Mouse (Mus musculus) CH12F3 (cell line): ENCODE data around the gene Sept11.

Experiments
- in situ Hi-C: fragments of 300-500 bp; cut with MboI; formaldehyde crosslinking; loops from 2 replicates; pipeline ENCODE4 v1.14.3; 2020; ENCODE audit warnings: low sequenced_read_pairs

Gene Sept11

DNA sequence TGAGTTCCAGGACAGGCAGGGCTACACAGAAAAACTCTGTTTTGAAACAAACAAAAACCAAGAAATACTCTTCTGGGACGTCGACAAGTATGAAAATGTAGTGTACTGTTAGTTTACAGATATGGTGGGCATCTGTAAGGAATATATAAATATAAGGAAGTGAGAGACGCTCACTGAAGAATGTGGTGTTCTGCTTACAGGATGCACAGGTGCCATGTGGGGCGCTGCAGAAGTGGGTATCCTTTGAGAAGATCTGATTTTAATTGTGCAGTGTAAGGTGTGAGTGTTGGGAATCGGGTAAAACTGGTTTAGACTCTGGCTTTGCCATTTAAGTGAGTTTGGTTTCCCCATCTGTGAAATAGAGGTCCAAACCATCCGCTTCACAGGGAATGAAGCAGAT, 32.1 kb downstream of the Sept11 start:
- in situ Hi-C loops: no loop called here

- in situ Hi-C loops: no loop called here
These were observed 33.1 kb downstream of the Sept11 start for GRCm38 (mm10) chr5:93126222-93126929.

DNA sequence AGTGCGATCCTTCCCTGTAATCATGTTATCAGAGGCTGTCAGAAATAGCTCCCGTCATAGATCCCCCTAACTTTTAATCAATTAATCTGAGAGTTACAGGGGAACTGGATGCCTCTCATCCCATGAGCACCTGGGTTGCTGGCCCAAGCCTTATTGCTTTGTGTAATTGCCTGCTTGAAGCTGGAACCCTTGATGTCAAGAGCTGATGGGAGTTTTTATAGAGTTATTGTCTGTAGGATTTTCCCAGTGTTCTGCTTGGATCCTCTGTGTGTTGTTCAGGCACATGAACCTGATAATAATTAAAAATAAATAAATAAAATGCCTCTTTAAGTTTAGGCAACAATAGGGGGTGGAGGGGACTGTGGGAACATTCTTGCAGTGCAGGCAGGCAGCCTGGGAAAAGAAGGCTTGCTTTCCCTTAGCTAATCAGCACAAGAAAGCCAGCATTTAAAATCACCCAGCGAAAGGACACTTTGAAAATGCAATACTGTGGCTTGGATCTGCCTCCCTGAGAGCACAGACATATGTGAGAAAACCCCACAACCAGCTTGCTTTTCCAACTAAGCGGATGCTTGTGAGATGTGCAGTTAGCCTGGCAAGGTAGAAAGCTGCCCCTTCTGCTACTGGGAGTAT, 33.8 kb downstream of the Sept11 start:
- in situ Hi-C loops: no loop called here

DNA sequence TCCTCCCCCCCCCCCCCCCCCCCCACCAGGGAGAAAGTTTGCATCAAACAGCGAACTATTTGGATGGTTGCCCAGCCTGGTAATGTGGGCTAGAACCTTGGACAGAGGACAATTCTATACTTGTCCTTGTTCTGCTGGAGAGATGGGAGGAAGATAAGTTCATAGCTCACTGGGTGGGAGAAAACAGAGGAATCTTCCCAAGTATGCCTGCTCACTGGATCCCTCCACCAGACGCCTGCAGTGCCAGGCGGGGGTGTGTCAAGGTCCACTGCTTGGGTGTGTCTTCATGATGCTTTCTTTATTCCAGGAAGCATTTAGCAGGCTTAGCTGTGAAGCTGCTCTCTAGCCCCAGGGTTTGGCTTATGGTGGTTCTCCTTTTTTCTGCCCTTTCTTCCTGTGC, 34.5 kb downstream of the Sept11 start:
- in situ Hi-C loops: no loop called here

GRCm38 (mm10) chr5:93128765-93129164, 35.5 kb downstream of the Sept11 start:
- in situ Hi-C loops: no loop called here

DNA sequence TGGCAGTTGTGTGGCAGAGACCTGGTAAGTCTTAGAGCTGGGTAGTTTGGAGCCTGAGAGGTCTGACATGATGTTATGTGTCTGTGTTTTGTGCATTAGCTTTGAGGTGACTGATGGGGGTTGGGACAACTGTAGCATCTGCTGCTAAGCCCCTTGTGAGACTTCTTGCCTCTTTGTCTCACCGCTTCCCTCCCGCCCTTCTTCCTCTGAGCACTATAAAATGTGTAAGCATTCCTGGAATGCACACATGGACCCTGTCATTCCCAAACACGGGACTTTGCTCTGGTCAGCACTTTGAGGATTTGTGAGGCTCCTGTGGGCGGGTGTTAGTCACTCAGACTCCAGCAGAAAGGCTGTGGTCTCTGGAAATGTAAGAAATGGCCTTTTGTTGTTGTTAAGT, 36.7 kb downstream of the Sept11 start:
- in situ Hi-C loops: no loop called here

DNA sequence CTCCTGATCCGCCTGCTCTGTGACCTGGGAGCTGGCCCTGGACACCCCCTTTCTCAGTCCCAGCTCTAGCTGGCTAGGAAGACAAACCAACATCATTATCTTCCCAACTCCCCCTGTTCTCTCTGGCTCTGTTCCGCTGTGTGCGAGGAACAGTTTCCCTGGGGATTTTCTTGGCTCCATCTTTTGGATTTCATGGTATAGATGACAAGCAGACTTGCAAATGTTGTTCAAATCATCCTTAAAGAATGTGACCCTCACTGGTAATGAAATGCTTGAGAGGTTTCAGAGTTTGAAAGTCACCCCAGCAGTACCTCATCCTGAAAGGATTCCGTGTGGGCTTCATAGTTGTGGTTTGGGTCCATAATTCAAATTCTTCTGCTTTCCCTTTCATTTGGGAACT, 38.2 kb downstream of the Sept11 start:
- in situ Hi-C loops: no loop called here

DNA sequence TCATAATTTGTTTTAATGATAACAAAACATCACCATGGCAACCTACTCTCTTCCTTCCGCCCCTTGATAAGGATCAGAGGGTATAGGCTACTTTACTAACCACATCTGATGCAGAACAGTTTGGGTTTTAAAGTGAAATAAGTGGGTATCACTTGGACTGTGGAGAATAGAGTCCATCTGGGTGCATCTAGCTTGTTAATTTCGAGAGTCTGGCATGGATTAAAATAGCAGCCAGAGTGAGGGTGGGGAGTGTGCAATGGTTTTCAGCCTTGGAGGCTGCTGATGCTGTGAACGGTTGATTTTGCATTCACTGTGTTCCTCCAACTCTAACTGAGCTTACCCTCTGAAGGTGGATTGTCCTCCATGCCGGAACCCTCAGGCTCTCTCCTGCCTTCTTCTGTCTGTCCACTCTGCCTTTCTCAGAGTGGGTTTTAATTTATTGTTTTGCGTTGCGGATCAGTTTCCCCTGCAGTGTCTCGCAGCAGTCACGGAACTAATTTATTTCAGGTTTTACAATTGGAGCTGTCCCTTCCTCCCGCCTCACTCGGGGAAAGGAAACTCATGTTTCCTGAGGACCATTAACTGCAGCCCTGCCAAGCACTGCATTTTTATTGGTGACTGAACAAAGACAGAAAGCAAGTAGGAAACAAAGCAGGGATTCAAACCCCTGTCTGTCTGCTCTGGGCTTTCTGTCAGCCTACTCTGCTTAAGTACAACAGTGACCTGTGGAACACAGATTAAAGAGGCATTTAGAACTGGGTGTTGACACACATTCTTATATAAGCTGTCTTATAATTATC, 40.4 kb downstream of the Sept11 start:
- in situ Hi-C loops: no loop called here

- in situ Hi-C loops: no loop called here
These were observed 42.3 kb downstream of the Sept11 start for GRCm38 (mm10) chr5:93135368-93136107.

DNA sequence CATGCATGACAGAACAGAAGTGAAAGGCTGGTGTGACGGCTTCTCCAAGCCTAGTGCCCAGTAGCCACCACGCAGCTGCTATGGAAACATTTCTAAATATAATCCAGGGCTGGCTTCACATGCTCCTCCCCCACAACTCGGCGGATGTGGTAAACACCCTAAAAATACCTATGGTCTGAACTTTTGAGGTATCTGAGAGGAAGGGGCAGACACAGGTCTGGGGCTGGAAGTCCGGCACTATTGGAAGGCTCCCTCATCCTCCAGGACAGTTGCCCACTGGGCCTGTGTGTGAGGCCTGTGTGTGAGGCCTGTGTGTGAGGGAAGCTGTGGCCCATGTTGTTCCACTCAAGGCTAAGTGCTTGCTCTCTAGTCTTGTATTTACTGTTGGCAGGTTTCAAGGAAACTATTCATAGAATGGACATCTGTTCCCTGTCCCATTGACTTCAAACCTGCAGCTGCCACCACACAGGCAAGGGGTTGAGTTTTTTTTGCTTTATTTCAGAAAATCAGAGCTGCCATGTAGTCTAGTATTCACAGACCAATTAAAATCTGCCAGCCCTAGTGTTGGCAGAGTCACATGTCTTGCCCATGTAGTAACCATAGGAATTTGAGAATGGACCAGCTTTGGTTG, 43.8 kb downstream of the Sept11 start:
- in situ Hi-C loops: no loop called here

DNA sequence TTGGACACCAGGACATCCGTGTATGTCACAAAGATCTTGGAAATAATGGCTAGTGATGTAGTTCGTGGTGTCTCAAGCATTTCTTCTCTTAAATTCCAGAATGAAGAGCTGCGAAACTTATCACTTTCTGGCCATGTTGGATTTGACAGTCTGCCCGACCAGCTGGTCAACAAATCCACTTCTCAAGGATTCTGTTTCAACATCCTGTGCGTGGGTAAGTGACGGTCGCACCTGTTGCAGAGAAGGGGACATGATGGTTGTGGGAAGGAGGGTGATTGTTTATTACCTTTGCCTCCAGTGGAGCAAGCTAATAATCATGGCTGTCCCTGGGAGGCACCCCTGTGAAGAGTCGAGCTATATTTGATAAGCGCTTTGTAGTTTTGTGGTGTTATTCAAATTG, 46.1 kb downstream of the Sept11 start:
- in situ Hi-C loops: no loop called here

- in situ Hi-C loops: no loop called here
These were observed 47.5 kb downstream of the Sept11 start for GRCm38 (mm10) chr5:93140747-93141146.

GRCm38 (mm10) chr5:93143360-93144091, 50.3 kb downstream of the Sept11 start:
- in situ Hi-C loops: no loop called here

GRCm38 (mm10) chr5:93144874-93145273, 51.6 kb downstream of the Sept11 start:
- in situ Hi-C loops: no loop called here

- in situ Hi-C loops: no loop called here
These were observed 52.3 kb downstream of the Sept11 start for GRCm38 (mm10) chr5:93145504-93145903.

GRCm38 (mm10) chr5:93149969-93150777, 56.9 kb downstream of the Sept11 start:
- in situ Hi-C loops: no loop called here

GRCm38 (mm10) chr5:93151985-93152384, 58.7 kb downstream of the Sept11 start:
- in situ Hi-C loops: no loop called here

DNA sequence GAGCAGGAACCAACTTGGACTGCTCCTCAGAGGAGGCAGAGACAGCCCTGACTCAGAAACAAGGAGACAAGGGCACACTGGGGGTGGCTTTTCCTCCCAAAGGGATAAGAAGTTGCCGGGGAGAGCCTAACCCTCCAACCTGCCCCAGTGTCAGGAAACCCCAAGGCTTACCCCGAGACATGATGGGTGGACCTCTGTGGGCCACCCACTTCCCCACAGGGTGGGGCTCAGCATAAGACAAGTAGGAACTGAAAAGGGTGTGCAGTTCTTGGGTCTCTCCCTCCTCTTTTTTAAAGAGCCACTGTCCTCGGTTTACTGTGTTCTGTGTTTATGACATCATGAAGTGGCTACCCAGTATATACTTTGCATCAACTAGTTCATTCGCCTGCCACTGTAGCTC, 59.2 kb downstream of the Sept11 start:
- in situ Hi-C loops: no loop called here

DNA sequence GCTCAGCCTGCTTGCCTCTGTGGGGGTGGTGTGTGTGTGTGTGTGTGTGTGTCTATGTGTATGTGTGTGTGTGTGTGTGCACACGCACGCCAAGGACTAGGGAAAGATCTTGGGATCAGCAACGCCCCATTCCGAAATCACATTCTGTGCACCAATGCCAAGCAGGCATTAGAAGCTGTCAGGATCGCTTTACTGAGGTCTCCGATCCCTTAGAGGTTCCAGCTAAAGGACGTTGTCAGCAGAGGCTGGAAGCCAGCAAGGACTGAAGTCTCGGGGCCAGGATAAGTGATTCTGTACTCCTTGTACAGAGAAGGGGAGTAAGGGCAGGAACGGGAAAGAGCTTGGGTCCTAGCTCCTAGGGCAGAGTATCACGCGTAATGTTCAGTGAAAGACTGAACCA, 61.2 kb downstream of the Sept11 start:
- in situ Hi-C loops: no loop called here
